Mouse (Mus musculus): Measurements from ENCODE around the gene Bcl11a.

- TF ChIP-seq CTCF (IDR thresholded peaks at IDR 0.05; ENCODE audit: insufficient read depth, low read depth, low read length) (no peak), POLR2A (IDR thresholded peaks at IDR 0.05; ENCODE audit: insufficient read depth, low read depth, low read length) (no peak)
Measured at GRCm38 (mm10) chr11:24100449-24101070, 22.7 kb downstream of the Bcl11a start.
